Mouse (Mus musculus) heart, postnatal 25 days (tissue): ENCODE data around the gene Amdhd2. TPM values are rescaled to one million over a fixed set of nuclear protein-coding genes. Genes with fewer than 3 reads are reported as not detected.
A peak's percentile ranks its signal among the peaks of the same experiment; 100 is the strongest.
"Not testable (repeated sequence)": the region's sequence is repeated elsewhere in the genome, so short reads cannot be mapped to it uniquely, and the experiment has no call there.

Source experiments
- DNase-seq: peaks from one replicate; pipeline ENCODE4 v3.0.0; 2022; ENCODE audit warnings: low spot score
- intact Hi-C: fragments of 180-260 bp; cut with DNase I; formaldehyde crosslinking; loops from one replicate; pipeline ENCODE4 v1.15.1; 2025
- total RNA-seq, 2 experiments: library from RNA; stranded (reverse); gene quantifications; 2 replicates each; pipeline ENCODE4 v1.2.3; 2021

Amdhd2 gene
- total RNA-seq, 2 experiments from 2014 or later = 9.1 to 9.6 TPM

GRCm38 (mm10) chr17:24162584-24163175 is 886 bp downstream of the Amdhd2 start:
- intact Hi-C loops = no loop called here

GRCm38 (mm10) chr17:24161466-24161865 is 2.1 kb downstream of the Amdhd2 start:
- no peak for DNase-seq
- intact Hi-C loops = no loop called here

More at GRCm38 (mm10) chr17:24162584-24163175, 886 bp downstream of the Amdhd2 start:
- no peak for DNase-seq

GRCm38 (mm10) chr17:24157526-24157925 is 6.0 kb downstream of the Amdhd2 start:
- intact Hi-C loops = no loop called here

GRCm38 (mm10) chr17:24157121-24157520 is 6.4 kb downstream of the Amdhd2 start:
- intact Hi-C loops = no loop called here
- DNase-seq = no peak

More at GRCm38 (mm10) chr17:24157526-24157925, 6.0 kb downstream of the Amdhd2 start:
- no peak for DNase-seq

GRCm38 (mm10) chr17:24156394-24156793 is 7.2 kb downstream of the Amdhd2 start:
- intact Hi-C loops = no loop called here
- DNase-seq = no peak

- no peak for DNase-seq
- intact Hi-C loops = no loop called here
Measured at GRCm38 (mm10) chr17:24155742-24156141, 7.8 kb downstream of the Amdhd2 start.

GRCm38 (mm10) chr17:24154463-24154862 is 9.1 kb downstream of the Amdhd2 start:
- no peak for DNase-seq
- intact Hi-C loops = loop anchor here (5.0 kb wide), 2 partner anchors 153 to 238 kb away; no protein-coding TSS in a partner anchor

GRCm38 (mm10) chr17:24151890-24152563 is 11.5 kb downstream of the Amdhd2 start:
- intact Hi-C loops = loop anchor here (5.0 kb wide), 2 partner anchors 155 to 240 kb away; no protein-coding TSS in a partner anchor
- DNase-seq = peak; percentile 48

GRCm38 (mm10) chr17:24151382-24151781 is 12.2 kb downstream of the Amdhd2 start:
- no peak for DNase-seq
- intact Hi-C loops = loop anchor here (5.0 kb wide), 2 partner anchors 156 to 241 kb away; no protein-coding TSS in a partner anchor

- no peak for DNase-seq
- intact Hi-C loops = loop anchor here (5.0 kb wide), 2 partner anchors 156 to 241 kb away; no protein-coding TSS in a partner anchor
Measured at GRCm38 (mm10) chr17:24150824-24151223, 12.7 kb downstream of the Amdhd2 start, which contains the start of gene Pdpk1. Gene Pdpk1 (minus strand): TSS chr17:24150924.

GRCm38 (mm10) chr17:24149421-24149820 is 14.1 kb downstream of the Amdhd2 start:
- intact Hi-C loops = no loop called here
- no peak for DNase-seq

- DNase-seq = no peak
- intact Hi-C loops = loop anchor here (5.0 kb wide), 1 partner anchor 71 kb away; the partner anchor contains the start of gene Kctd5
Measured at GRCm38 (mm10) chr17:24142897-24143296, 20.7 kb downstream of the Amdhd2 start.

- intact Hi-C loops = loop anchor here (5.0 kb wide), 1 partner anchor 69 kb away; the partner anchor contains the start of gene Kctd5
Measured at GRCm38 (mm10) chr17:24141425-24141920, 22.1 kb downstream of the Amdhd2 start.

GRCm38 (mm10) chr17:24140845-24141424 is 22.6 kb downstream of the Amdhd2 start:
- no peak for DNase-seq

More at GRCm38 (mm10) chr17:24141425-24141920, 22.1 kb downstream of the Amdhd2 start:
- peak; percentile 96 for DNase-seq

GRCm38 (mm10) chr17:24139968-24140367 is 23.6 kb downstream of the Amdhd2 start:
- intact Hi-C loops = loop anchor here (5.0 kb wide), 1 partner anchor 68 kb away; the partner anchor contains the start of gene Kctd5

More at GRCm38 (mm10) chr17:24140845-24141424, 22.6 kb downstream of the Amdhd2 start:
- intact Hi-C loops = loop anchor here (5.0 kb wide), 1 partner anchor 69 kb away; the partner anchor contains the start of gene Kctd5

GRCm38 (mm10) chr17:24139256-24139655 is 24.3 kb downstream of the Amdhd2 start:
- no peak for DNase-seq
- intact Hi-C loops = no loop called here

More at GRCm38 (mm10) chr17:24139968-24140367, 23.6 kb downstream of the Amdhd2 start:
- no peak for DNase-seq

- intact Hi-C loops = no loop called here
Measured at GRCm38 (mm10) chr17:24137226-24137880, 26.2 kb downstream of the Amdhd2 start.

GRCm38 (mm10) chr17:24134062-24134461 is 29.5 kb downstream of the Amdhd2 start:
- intact Hi-C loops = no loop called here
- DNase-seq = no peak

More at GRCm38 (mm10) chr17:24137226-24137880, 26.2 kb downstream of the Amdhd2 start:
- DNase-seq = no peak

GRCm38 (mm10) chr17:24132919-24133318 is 30.6 kb downstream of the Amdhd2 start:
- intact Hi-C loops = not testable (repeated sequence)

More at GRCm38 (mm10) chr17:24132919-24133318, 30.6 kb downstream of the Amdhd2 start:
- not testable (repeated sequence) for DNase-seq
